Mouse (Mus musculus): ENCODE results near the gene Gm12216. TPM values are rescaled to one million over a fixed set of nuclear protein-coding genes. Genes with fewer than 3 reads are reported as not detected.

Gene Gm12216
- polyA plus RNA-seq, 1 experiment, result not detected

- no peaks in the 10 kb centered on the region for H3K36me3 ChIP-seq (ENCODE audit: control insufficient read depth)
- TF ChIP-seq TAL1 (IDR thresholded peaks at IDR 0.05; ENCODE audit: low read length), result no peak
- no peak for TF ChIP-seq GATA1 (IDR thresholded peaks at IDR 0.05; ENCODE audit: low read length)
Observed at GRCm38 (mm10) chr11:53853665-53854064, 5.4 kb downstream of the Gm12216 start.

GRCm38 (mm10) chr11:53851795-53852194 lies 7.3 kb downstream of the Gm12216 start:
- Histone ChIP-seq H3K4me1 (ENCODE audit: control insufficient read depth) (no peaks in the 10 kb centered on the region; the same call in 1 of the 2 replicates), H3K4me3 (replicated peaks) (no peak overlapping the region), H3K9me3 (ENCODE audit: control insufficient read depth, low read length) (no peaks in the 10 kb centered on the region), H3K36me3 (ENCODE audit: control insufficient read depth) (no peaks in the 10 kb centered on the region), H3K27me3 (ENCODE audit: control insufficient read depth) (no peaks in the 10 kb centered on the region)
- TF ChIP-seq GATA1 (IDR thresholded peaks at IDR 0.05; ENCODE audit: low read length) (no peak), TAL1 (IDR thresholded peaks at IDR 0.05; ENCODE audit: low read length) (no peak)

More at GRCm38 (mm10) chr11:53853665-53854064, 5.4 kb downstream of the Gm12216 start:
- peaks cover 14% of the 10 kb centered on the region for H3K4me1 ChIP-seq (ENCODE audit: control insufficient read depth)
- no peak overlapping the region for H3K4me3 ChIP-seq (replicated peaks)
- peaks cover 7% of the 10 kb centered on the region for H3K27me3 ChIP-seq (ENCODE audit: control insufficient read depth)
- H3K9me3 ChIP-seq (ENCODE audit: control insufficient read depth, low read length), result no peaks in the 10 kb centered on the region

GRCm38 (mm10) chr11:53849588-53850320 lies 9.3 kb downstream of the Gm12216 start:
- H3K4me3 ChIP-seq (replicated peaks), result no peak overlapping the region
- H3K9me3 ChIP-seq (ENCODE audit: control insufficient read depth, low read length), result no peaks in the 10 kb centered on the region
- no peaks in the 10 kb centered on the region; the same call in 1 of the 2 replicates for H3K4me1 ChIP-seq (ENCODE audit: control insufficient read depth)
- TF ChIP-seq TAL1 (IDR thresholded peaks at IDR 0.05; ENCODE audit: low read length) (no peak), GATA1 (IDR thresholded peaks at IDR 0.05; ENCODE audit: low read length) (no peak)
- H3K36me3 ChIP-seq (ENCODE audit: control insufficient read depth), result no peaks in the 10 kb centered on the region
- no peaks in the 10 kb centered on the region for H3K27me3 ChIP-seq (ENCODE audit: control insufficient read depth)

DNA sequence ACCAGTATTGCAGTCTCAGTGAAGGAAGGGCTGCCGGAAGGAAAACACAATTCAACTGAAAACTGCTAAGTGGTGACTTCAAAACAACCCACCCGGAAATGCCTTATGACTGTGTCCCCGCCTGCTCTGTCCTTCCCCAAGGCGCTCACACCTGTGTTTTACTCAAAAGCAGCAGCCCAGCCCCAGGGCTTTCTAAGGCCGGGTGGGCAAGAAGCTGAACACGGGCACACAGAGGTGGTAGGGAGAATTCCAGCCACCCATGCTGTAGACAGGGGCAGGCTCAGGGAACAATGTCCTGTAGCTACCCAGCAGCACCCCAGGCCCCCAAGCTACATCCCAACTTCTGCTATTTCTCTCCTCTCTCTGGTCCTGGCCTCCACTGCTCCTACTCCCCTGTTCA lies 13.4 kb downstream of the Gm12216 start:
- Histone ChIP-seq H3K36me3 (ENCODE audit: control insufficient read depth) (no peaks in the 10 kb centered on the region), H3K4me1 (ENCODE audit: control insufficient read depth) (peaks cover 1% of the 10 kb centered on the region), H3K4me3 (replicated peaks) (no peak overlapping the region), H3K9me3 (ENCODE audit: control insufficient read depth, low read length) (no peaks in the 10 kb centered on the region), H3K27me3 (ENCODE audit: control insufficient read depth) (no peaks in the 10 kb centered on the region)
- no peak for TF ChIP-seq TAL1 (IDR thresholded peaks at IDR 0.05; ENCODE audit: low read length)
- no peak for TF ChIP-seq GATA1 (IDR thresholded peaks at IDR 0.05; ENCODE audit: low read length)

DNA sequence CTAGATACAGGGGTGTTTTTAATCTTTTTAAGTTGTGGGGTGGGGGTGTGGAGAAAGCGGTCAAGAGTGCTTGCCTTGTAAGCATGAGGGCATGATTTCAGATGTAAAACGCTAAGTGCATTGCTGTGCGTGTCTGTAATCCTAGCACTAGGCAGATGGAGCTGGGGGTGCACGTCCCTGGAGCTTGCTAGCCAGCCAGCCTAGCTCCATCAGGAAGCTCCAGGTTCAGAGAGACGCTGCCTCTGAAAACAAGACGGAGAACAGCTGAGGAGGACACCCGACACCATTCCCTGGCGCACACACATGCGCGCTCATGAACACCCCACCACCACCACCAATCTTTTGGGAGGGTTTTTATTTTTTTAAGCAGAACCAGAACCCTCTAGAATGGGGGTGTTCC lies 15.9 kb downstream of the Gm12216 start:
- no peaks in the 10 kb centered on the region for H3K27me3 ChIP-seq (ENCODE audit: control insufficient read depth)
- no peak overlapping the region for H3K4me3 ChIP-seq (replicated peaks)
- H3K9me3 ChIP-seq (ENCODE audit: control insufficient read depth, low read length), result no peaks in the 10 kb centered on the region
- H3K4me1 ChIP-seq (ENCODE audit: control insufficient read depth), result peaks cover 1% of the 10 kb centered on the region; the same call in 1 of the 2 replicates
- TF ChIP-seq GATA1 (IDR thresholded peaks at IDR 0.05; ENCODE audit: low read length), result no peak
- TF ChIP-seq TAL1 (IDR thresholded peaks at IDR 0.05; ENCODE audit: low read length), result no peak
- H3K36me3 ChIP-seq (ENCODE audit: control insufficient read depth), result no peaks in the 10 kb centered on the region

- no peaks in the 10 kb centered on the region for H3K36me3 ChIP-seq (ENCODE audit: control insufficient read depth)
- TF ChIP-seq GATA1 (IDR thresholded peaks at IDR 0.05; ENCODE audit: low read length) (no peak), TAL1 (IDR thresholded peaks at IDR 0.05; ENCODE audit: low read length) (no peak)
- H3K27me3 ChIP-seq (ENCODE audit: control insufficient read depth), result no peaks in the 10 kb centered on the region
- H3K4me3 ChIP-seq (replicated peaks), result no peak overlapping the region
- H3K9me3 ChIP-seq (ENCODE audit: control insufficient read depth, low read length), result no peaks in the 10 kb centered on the region
- H3K4me1 ChIP-seq (ENCODE audit: control insufficient read depth), result peaks cover 1% of the 10 kb centered on the region; the same call in 1 of the 2 replicates
Observed at GRCm38 (mm10) chr11:53842161-53842581, 16.9 kb downstream of the Gm12216 start.

DNA sequence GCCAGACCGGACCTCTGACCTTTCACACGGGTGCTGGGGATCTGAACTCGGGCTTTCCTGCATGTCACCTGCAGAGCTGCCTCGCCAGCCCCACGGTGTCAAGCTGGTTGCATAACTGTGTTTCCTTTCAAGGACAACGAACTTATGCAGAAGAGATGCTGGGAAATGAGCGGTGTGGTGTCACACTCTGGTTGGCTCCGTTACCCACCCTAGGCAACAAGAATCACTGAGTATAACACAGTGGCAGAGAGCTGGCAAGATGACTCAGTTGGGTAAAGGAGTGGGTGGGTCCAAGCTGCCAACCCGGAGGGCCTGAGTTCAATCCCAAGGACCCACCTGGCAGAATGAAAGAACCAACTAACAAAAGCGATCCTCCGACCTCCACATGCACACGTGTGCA lies 17.5 kb downstream of the Gm12216 start:
- Histone ChIP-seq H3K9me3 (ENCODE audit: control insufficient read depth, low read length) (no peaks in the 10 kb centered on the region), H3K27me3 (ENCODE audit: control insufficient read depth) (no peaks in the 10 kb centered on the region), H3K4me1 (ENCODE audit: control insufficient read depth) (peaks cover 1% of the 10 kb centered on the region; the same call in 1 of the 2 replicates), H3K4me3 (replicated peaks) (no peak overlapping the region), H3K36me3 (ENCODE audit: control insufficient read depth) (no peaks in the 10 kb centered on the region)
- no peak for TF ChIP-seq GATA1 (IDR thresholded peaks at IDR 0.05; ENCODE audit: low read length)
- no peak for TF ChIP-seq TAL1 (IDR thresholded peaks at IDR 0.05; ENCODE audit: low read length)

DNA sequence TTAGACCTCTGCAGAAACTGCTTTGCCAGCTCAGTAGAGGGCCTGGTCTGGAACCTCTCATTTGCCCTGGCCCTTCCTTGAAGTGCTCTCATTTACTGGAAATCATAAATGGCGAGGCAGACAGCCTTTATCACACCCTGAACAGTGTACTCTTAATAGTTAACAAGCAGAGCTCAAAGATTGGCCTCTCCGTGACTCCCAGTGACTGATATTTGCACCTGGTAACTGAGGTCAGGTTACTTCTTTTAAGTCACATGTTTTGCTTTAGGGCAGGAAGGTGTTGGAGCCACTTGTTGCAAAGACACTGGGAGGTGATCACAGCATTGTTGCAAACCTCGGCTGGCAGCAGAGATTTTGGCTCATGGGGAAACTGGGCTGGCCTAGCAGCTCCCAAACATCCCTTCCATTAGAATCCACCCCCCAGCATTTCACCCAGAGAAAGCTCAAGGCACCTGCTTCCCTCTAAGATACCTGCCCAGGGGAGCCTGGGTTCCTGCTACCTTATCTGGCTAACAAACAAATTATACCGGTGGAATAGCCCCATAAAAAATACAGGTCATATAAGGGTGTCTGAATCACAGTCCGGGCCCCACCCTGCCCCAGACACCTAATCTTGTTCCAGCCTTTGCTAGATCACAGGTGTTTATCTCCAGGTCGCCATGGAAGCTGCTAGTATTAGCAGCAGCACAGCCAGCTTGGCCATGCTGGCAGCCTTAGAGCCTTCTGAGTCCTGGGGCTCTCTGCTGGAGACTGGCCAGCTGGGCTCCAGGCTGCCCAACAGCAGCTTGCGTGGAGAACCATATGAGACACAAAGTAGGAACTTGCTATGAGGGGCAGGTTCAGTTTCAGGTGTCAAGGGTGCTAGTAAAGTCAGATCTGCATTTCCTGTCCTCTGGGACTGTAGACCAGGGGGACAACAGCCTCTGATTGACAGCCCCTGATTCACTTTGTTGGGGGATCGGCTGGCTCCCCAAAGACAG lies 19.1 kb downstream of the Gm12216 start:
- no peaks in the 10 kb centered on the region for H3K36me3 ChIP-seq (ENCODE audit: control insufficient read depth)
- no peak for TF ChIP-seq TAL1 (IDR thresholded peaks at IDR 0.05; ENCODE audit: low read length)
- no peak for TF ChIP-seq GATA1 (IDR thresholded peaks at IDR 0.05; ENCODE audit: low read length)
- peaks cover 4% of the 10 kb centered on the region for H3K4me1 ChIP-seq (ENCODE audit: control insufficient read depth)
- H3K9me3 ChIP-seq (ENCODE audit: control insufficient read depth, low read length), result no peaks in the 10 kb centered on the region
- no peaks in the 10 kb centered on the region for H3K27me3 ChIP-seq (ENCODE audit: control insufficient read depth)
- no peak overlapping the region for H3K4me3 ChIP-seq (replicated peaks)

- H3K4me3 ChIP-seq (replicated peaks), result no peak overlapping the region
- peaks cover 2% of the 10 kb centered on the region for H3K4me1 ChIP-seq (ENCODE audit: control insufficient read depth)
- TF ChIP-seq GATA1 (IDR thresholded peaks at IDR 0.05; ENCODE audit: low read length), result no peak
- TF ChIP-seq TAL1 (IDR thresholded peaks at IDR 0.05; ENCODE audit: low read length), result no peak
- no peaks in the 10 kb centered on the region for H3K27me3 ChIP-seq (ENCODE audit: control insufficient read depth)
- H3K36me3 ChIP-seq (ENCODE audit: control insufficient read depth), result no peaks in the 10 kb centered on the region
- H3K9me3 ChIP-seq (ENCODE audit: control insufficient read depth, low read length), result no peaks in the 10 kb centered on the region
Observed at GRCm38 (mm10) chr11:53839147-53839546, 19.9 kb downstream of the Gm12216 start.

All from erythroblast, embryonic 14.5 days (primary cell).